Mouse (Mus musculus): Measurements from ENCODE around the gene Car10. TPM values are rescaled to one million over a fixed set of nuclear protein-coding genes. Genes with fewer than 3 reads are reported as not detected.

The Car10 gene
- not detected in 2 replicates for polyA plus RNA-seq (2012; rRNA removed)

DNA sequence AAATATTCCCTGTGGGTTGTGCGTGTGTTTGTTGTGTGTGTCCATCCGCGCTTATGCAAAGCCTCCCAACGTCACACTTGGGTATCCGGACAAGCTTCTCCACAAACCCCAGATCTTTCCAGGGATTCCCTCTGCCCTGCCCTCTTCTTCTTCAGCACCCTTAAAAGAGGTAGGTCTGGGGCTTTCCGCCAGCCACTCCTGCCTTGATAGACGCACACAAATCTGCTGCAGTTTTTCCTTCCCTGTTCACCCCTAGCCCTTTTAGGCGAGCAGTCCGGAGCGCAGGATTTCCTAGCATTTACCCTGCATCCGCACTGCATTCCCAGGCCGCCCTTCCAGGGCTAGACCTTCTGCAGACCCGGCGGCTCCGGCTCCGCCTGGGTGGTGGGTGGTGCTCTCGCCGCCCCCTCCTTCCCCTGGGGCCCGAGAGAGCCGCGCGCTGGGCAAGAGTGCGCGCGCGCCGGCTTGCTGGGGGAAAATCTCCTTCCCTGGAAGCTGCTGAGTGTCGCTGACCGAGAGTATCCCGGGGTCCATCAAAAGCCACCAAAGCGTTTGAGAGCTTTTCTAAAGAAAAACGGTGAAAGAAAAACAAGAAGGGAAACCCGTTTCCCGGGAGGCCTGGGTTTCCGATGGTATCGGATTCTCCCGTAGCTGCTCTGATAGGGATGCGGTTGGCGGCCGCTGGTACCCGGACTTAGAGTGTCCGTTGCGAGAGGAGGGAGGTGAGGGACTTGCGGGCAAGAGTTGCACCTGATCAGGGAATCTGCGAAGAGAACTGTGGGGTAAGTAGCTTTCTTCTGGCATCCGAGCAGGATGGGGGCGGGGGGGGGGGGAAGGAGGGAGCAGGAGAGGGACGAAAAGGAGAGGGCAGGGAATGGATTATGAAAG lies at the start of gene Car10:
TSS of gene Car10 (plus strand) at position 88 of the 888 bp plus-strand sequence.
- DNase-seq (ENCODE audit: low read depth), result no peak

GRCm38 (mm10) chr11:93065021-93065420 lies 32.8 kb upstream of the Car10 start:
- no peak for DNase-seq (ENCODE audit: low read depth)

DNA sequence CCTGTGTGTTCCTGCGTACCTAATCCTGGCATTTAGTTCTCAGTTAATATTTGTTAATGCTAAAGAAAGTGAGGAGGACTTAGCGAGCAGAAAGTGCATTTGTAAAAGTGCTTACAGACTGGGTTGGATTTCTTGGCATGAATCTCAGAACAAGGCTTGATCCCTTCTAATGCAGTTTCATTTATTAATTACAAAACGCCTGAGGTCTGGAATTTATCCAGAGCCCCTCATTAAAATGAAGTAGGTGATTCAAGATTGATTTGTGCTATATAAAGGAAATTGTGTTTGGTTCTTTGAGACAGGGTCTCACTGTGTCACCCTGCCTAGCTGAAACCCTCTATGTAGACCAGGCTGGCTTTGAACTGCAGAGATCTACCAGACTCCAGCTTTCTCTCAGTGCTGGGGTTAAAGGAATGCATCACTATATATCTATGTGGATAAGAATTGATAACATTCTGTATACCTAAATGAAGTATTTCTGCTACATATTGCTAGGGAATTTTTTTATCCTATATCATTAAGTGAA lies 32.1 kb upstream of the Car10 start:
- no peak for DNase-seq (ENCODE audit: low read depth)

GRCm38 (mm10) chr11:93095588-93095987 lies 2.2 kb upstream of the Car10 start:
- no peak for DNase-seq (ENCODE audit: low read depth)

GRCm38 (mm10) chr11:93097001-93097400 lies 827 bp upstream of the Car10 start:
- no peak for DNase-seq (ENCODE audit: low read depth)

- no peak for DNase-seq (ENCODE audit: low read depth)
Observed at GRCm38 (mm10) chr11:93097431-93097851, 387 bp upstream of the Car10 start.

DNA sequence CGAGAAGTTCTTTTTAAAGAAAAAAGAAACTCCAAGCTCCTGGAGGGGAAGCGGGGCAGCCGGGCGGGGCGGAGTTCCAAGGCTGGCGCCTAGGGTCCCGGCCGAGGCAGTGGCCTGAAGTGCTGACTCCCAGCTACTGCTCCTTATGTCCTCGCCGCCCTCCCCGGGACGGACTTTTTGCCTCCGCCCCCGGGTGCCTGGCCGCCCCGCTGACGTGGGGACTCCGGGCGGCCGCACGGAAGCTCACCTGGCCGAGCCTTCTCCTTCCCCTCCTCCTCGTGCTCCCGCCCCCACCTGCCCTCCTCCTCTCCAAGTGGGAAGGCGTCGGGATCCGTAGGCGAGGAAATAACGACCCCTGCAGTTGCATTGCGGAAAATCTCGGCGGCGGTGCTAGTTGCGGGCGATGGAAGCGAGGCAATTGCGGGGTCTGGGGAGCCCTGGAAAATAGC lies 1.1 kb downstream of the Car10 start:
- no peak for DNase-seq (ENCODE audit: low read depth)

- no peak for DNase-seq (ENCODE audit: low read depth)
Observed at GRCm38 (mm10) chr11:93099431-93100370, 1.9 kb downstream of the Car10 start.

DNA sequence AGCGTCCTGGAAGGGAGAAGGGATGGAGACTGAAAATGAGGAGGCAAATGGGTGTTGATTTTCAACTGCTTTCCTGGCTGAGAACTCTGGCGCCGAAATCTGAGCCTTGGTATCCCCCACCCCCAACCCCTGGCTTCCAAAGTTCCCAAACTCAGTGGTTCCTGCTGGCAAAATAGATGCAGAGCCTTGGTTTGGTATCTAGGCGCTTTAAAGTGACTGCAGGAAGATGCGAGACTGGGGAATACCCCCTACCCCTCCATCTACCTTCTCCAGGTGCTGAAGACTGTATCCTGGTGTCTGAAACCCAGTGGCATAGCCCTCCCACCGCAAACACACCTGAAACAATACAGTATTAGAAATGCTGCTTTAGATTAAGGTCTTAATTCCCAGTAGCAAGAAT lies 2.8 kb downstream of the Car10 start:
- no peak for DNase-seq (ENCODE audit: low read depth)

DNA sequence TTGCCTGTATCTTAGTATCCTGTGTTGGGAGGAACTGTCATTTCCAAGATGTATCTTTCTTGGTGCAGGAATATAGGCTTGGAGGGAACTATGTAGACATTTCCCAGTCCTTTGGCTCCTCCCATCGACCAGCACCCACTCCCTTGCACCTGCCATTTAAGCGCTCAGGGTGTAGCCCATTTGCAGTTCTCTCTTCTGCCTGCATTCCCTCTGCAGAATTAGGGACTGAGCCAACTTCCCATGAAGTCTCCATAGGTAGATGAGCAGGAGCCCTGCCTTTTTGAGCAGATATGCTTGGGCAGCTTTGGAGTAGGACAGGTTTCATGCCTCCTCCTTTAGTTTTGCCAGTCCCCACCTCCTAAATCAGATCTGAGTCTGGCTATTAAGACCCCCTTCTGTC lies 3.3 kb downstream of the Car10 start:
- DNase-seq (ENCODE audit: low read depth), result no peak

GRCm38 (mm10) chr11:93102321-93102720 lies 4.5 kb downstream of the Car10 start:
- DNase-seq (ENCODE audit: low read depth), result no peak

DNA sequence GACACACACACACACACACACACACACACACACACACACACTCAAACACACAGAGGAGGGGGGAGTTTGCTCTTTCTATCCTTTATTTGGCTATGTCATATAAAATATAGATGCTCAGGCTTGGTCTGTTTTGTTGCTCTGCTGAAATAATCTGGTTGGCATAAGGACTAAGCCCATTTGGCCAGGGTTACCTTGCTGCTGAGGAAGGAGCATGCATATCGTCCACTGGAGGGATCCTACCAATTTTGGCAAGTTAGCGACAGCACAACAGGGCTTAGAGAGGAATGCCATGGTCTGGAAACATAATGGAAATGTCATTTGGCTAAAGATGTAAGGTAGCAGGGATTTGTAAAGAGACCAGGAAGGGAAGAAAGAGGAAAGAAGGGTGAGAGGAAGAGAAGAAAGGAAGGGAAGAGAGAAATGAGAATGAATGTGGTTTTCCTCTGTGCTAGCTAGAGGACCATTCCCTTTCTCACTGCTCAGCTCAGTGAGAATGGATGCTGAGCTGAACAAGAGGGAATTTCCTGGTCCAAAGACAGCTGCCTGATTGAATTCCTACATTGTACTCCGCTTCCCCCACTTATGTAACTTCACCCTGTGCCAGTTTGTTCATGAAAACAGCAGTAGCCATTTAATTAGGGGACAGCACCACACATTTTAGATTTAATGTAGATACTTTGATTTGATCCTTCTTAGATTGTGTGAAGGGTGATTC lies 5.4 kb downstream of the Car10 start:
- no peak for DNase-seq (ENCODE audit: low read depth)

DNA sequence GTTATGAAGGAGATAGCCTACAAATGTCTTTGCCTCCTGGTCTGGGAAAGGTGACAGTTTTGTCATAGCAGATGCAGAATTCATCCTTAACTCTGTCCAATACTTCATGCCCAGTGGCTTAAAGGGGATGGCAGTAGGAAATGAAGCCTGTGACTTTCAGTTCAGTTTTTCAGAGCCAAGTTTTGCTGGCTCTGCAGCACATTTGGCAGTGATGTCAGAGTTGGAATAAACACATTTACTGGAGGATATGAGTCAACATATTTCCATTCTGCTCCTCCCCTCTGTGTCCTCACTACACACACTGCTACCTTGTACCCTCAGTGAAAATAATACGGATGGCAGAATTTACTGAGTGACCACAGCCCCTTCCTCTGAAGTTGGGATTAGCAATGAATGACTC lies 11.6 kb downstream of the Car10 start:
- no peak for DNase-seq (ENCODE audit: low read depth)

- DNase-seq (ENCODE audit: low read depth), result no peak
Observed at GRCm38 (mm10) chr11:93120766-93121415, 23.1 kb downstream of the Car10 start.

GRCm38 (mm10) chr11:93123691-93124090 lies 25.9 kb downstream of the Car10 start:
- DNase-seq (ENCODE audit: low read depth), result no peak

- DNase-seq (ENCODE audit: low read depth), result no peak
Observed at GRCm38 (mm10) chr11:93126466-93126865, 28.6 kb downstream of the Car10 start.

DNA sequence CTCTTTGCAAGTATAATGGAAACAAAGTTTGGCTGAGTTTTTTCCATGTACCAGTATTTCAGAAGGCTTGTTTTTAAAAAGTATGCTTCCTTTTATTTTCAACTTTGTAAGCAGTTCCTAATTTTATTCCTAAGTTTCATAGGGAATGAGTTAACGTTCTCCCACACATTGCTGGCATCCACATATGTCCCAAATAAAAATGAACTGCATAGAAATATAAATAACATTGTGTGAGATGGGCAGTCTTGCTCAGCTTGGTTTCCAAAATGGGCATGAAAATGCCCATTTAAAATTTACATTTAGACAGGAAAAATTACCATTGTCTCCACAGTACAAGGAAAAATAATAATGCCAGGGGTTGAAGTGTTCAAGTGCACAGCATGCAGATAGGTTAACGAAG lies 30.7 kb downstream of the Car10 start:
- DNase-seq (ENCODE audit: low read depth), result no peak

GRCm38 (mm10) chr11:93137841-93138240 lies 40.0 kb downstream of the Car10 start:
- DNase-seq (ENCODE audit: low read depth), result no peak

GRCm38 (mm10) chr11:93141727-93142126 lies 43.9 kb downstream of the Car10 start:
- DNase-seq (ENCODE audit: low read depth), result no peak

GRCm38 (mm10) chr11:93144544-93144943 lies 46.7 kb downstream of the Car10 start:
- DNase-seq (ENCODE audit: low read depth), result no peak

GRCm38 (mm10) chr11:93154910-93155309 lies 57.1 kb downstream of the Car10 start:
- DNase-seq (ENCODE audit: low read depth), result no peak
